Mouse (Mus musculus): ENCODE measurements around the gene Irf9. TPM values are rescaled to one million over a fixed set of nuclear protein-coding genes. Genes with fewer than 3 reads are reported as not detected.

The Irf9 gene
- polyA plus RNA-seq, 1 experiment from 2014 or later, result 17.2 TPM

DNA sequence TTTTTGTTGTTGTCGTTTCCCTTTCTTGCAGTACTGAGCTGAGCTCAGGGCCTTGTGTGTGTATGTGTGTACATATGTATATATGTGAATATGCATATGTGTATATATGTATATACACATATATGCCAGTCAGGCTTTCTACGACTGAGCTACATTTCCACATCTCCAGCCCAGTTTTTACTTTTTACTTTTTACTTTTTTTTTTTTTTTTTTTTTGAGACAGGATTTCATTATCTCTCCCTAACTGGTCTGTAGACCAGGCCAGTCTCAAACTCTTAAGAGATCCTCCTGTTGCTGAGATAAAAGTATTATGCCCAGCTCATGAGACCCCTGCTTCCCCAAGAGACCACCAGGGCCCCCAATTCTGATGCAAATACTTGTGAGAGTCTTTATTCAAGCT, 13.5 kb downstream of the Irf9 start:
- H3K27me3 ChIP-seq (ENCODE audit: control insufficient read depth, insufficient read depth, low read depth, low read length), result no peaks in the 10 kb centered on the region
- no peak overlapping the region for H3K4me2 ChIP-seq (ENCODE audit: low read depth, low read length)
- WGBS (ENCODE audit: insufficient replicate concordance), result 50% methylated on average over 2 of the region's 2 CpGs
- H3K9me3 ChIP-seq (replicated peaks; ENCODE audit: control insufficient read depth, low read length), result no peaks in the 10 kb centered on the region
- H3K4me1 ChIP-seq (ENCODE audit: control insufficient read depth, low read depth, low read length), result peaks cover 34% of the 10 kb centered on the region
- no peak overlapping the region for H3K9ac ChIP-seq (ENCODE audit: low read depth, low read length)
- peak overlapping the region; percentile 60 for H3K27ac ChIP-seq (ENCODE audit: low read length)
- no peaks in the 10 kb centered on the region for H3K36me3 ChIP-seq (ENCODE audit: control insufficient read depth, insufficient read depth)
- H3K4me3 ChIP-seq (ENCODE audit: low read depth, low read length), result no peak overlapping the region
- ATAC-seq (ENCODE audit: low read depth), result no peak

DNA sequence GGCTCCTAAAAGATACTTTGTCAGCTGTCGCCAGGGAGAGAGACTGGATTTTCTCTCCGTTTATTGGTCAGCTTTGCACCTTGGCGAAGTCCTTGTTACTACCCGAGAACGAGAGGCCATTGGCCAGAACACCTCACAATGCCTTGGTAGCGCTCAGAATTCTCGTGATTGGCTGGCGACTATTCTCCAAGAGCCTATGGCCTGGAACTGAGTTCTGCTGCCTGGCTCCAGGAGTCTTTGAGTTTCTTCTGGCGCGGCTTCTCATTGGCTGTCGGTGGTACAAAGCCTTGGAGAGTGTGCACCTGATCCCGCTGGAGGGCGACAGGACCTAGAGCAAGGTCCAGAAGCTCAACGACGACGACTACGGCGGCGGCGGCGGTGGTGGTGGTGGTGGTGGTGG, 14.5 kb downstream of the Irf9 start, which contains the start of gene Rec8:
Rec8 (plus strand) TSS at position 216 of the 400 bp plus-strand sequence.
- WGBS (ENCODE audit: insufficient replicate concordance), result 25% methylated on average over 21 of the region's 21 CpGs
- Histone ChIP-seq H3K27ac (ENCODE audit: low read length) (peak within 1 kb of the TSS; percentile 60), H3K9ac (ENCODE audit: low read depth, low read length) (peak within 1 kb of the TSS; percentile 41; the same call in 1 of the 2 replicates), H3K4me1 (ENCODE audit: control insufficient read depth, low read depth, low read length) (peaks cover 34% of the 10 kb centered on the region), H3K4me3 (ENCODE audit: low read depth, low read length) (peak within 1 kb of the TSS; percentile 41), H3K27me3 (ENCODE audit: control insufficient read depth, insufficient read depth, low read depth, low read length) (no peaks in the 10 kb centered on the region), H3K4me2 (ENCODE audit: low read depth, low read length) (peak within 1 kb of the TSS; percentile 62), H3K36me3 (ENCODE audit: control insufficient read depth, insufficient read depth) (no peaks in the 10 kb centered on the region), H3K9me3 (replicated peaks; ENCODE audit: control insufficient read depth, low read length) (no peaks in the 10 kb centered on the region)
- ATAC-seq (ENCODE audit: low read depth), result peak; percentile 61

DNA sequence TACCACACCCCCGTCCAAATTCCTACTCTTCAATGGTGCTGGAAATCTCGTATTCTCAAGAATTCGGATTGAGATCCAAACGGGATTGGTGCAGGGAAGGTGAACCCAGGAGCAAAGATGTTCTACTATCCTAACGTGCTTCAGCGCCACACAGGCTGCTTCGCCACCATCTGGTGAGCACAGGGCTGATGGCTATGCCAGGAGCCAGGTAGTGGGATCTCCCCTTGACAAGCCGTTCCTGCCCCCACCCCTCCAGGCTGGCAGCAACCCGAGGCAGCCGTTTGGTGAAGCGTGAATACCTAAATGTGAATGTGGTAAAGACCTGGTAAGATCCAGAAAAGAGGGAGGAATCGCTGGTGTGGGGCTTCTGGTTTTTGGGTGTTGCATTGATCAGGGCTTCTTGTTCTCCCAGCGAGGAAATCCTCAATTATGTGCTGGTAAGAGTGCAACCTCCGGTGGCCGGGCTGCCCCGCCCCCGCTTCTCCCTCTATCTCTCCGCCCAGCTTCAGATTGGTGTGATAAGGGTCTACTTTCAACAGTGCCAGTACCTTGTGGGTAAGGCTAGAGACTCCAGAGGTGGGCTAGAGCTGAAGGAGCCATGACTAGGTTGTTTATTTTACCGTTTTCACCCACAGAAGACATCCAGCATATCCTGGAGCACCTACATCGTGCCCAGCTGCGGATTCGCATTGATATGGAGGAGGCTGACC, 15.3 kb downstream of the Irf9 start:
- no peaks in the 10 kb centered on the region for H3K36me3 ChIP-seq (ENCODE audit: control insufficient read depth, insufficient read depth)
- H3K9me3 ChIP-seq (replicated peaks; ENCODE audit: control insufficient read depth, low read length), result no peaks in the 10 kb centered on the region
- H3K4me3 ChIP-seq (ENCODE audit: low read depth, low read length), result peak overlapping the region; percentile 41
- peaks cover 34% of the 10 kb centered on the region for H3K4me1 ChIP-seq (ENCODE audit: control insufficient read depth, low read depth, low read length)
- peak overlapping the region; percentile 62 for H3K4me2 ChIP-seq (ENCODE audit: low read depth, low read length)
- 15% methylated on average over 22 of the region's 22 CpGs for WGBS (ENCODE audit: insufficient replicate concordance)
- ATAC-seq (ENCODE audit: low read depth), result peak; percentile 64
- H3K27ac ChIP-seq (ENCODE audit: low read length), result peak overlapping the region; percentile 8; the same call in 1 of the 2 replicates
- peak overlapping the region; percentile 41; the same call in 1 of the 2 replicates for H3K9ac ChIP-seq (ENCODE audit: low read depth, low read length)
- no peaks in the 10 kb centered on the region for H3K27me3 ChIP-seq (ENCODE audit: control insufficient read depth, insufficient read depth, low read depth, low read length)

DNA sequence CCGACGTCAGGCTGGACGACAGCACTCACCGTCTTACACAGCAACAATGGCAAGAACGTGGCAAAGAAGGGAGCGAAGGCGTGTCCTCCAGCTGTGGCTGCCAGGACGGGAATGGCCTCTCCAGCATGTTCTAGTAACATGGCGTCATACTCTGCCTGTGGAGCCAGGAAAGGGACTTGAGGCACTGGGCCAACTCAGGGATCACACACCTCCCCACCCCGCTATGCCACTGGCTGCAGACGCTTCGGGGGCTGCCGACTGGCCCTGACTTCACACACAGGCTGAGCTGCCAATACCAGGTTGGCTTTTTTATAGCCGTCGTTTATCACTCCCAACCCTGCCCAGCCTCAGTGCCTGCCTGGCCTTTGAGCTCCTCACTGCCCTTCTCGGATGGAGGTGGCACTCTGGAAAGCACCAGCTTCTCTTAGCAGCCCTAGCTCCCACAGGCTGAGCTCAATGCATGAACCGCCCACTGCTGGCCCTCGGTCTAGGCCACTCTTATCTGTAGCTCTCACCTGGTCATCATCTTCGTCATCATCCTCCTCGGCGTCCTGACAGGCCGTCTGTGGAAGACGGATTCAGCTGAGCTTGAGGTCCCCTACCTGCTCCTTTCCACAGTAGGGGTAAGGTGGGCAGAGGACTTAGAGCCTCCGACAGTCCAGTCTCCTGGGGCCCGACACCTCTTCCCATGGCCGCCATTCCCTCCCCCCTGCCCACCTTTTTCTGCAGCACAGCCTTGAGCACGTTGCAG, 24.9 kb downstream of the Irf9 start:
- Histone ChIP-seq H3K4me2 (ENCODE audit: low read depth, low read length) (no peak overlapping the region), H3K27me3 (ENCODE audit: control insufficient read depth, insufficient read depth, low read depth, low read length) (no peaks in the 10 kb centered on the region), H3K36me3 (ENCODE audit: control insufficient read depth, insufficient read depth) (peaks cover 11% of the 10 kb centered on the region), H3K4me3 (ENCODE audit: low read depth, low read length) (no peak overlapping the region), H3K4me1 (ENCODE audit: control insufficient read depth, low read depth, low read length) (peaks cover 10% of the 10 kb centered on the region), H3K9ac (ENCODE audit: low read depth, low read length) (no peak overlapping the region), H3K9me3 (replicated peaks; ENCODE audit: control insufficient read depth, low read length) (no peaks in the 10 kb centered on the region), H3K27ac (ENCODE audit: low read length) (no peak overlapping the region)
- peak; percentile 54 for ATAC-seq (ENCODE audit: low read depth)
- 78% methylated on average over 27 of the region's 27 CpGs for WGBS (ENCODE audit: insufficient replicate concordance)

DNA sequence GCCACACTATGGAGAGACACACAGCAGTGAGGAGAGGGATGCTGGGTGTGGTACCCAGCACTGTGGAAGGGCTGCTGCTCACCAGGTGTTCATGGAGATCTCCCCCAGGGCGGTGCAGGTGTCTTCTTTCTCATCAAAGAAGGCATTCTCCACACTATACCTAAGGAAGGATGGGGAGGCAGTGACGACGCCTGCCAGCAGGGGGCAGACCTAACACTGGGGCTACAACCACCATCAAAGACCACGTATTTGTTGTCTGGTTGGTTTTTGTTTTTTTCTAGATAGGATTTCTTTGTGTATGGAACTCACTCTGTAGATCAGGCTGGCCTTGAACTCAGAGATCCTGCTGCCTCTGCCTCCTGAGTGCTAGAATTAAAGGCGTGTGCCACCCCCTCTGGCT, 25.9 kb downstream of the Irf9 start:
- no peak overlapping the region for H3K27ac ChIP-seq (ENCODE audit: low read length)
- no peaks in the 10 kb centered on the region for H3K27me3 ChIP-seq (ENCODE audit: control insufficient read depth, insufficient read depth, low read depth, low read length)
- H3K36me3 ChIP-seq (ENCODE audit: control insufficient read depth, insufficient read depth), result peaks cover 11% of the 10 kb centered on the region
- no peak overlapping the region for H3K9ac ChIP-seq (ENCODE audit: low read depth, low read length)
- H3K4me2 ChIP-seq (ENCODE audit: low read depth, low read length), result no peak overlapping the region
- no peak for ATAC-seq (ENCODE audit: low read depth)
- H3K9me3 ChIP-seq (replicated peaks; ENCODE audit: control insufficient read depth, low read length), result no peaks in the 10 kb centered on the region
- 32% methylated on average over 5 of the region's 5 CpGs for WGBS (ENCODE audit: insufficient replicate concordance)
- H3K4me1 ChIP-seq (ENCODE audit: control insufficient read depth, low read depth, low read length), result peaks cover 10% of the 10 kb centered on the region
- H3K4me3 ChIP-seq (ENCODE audit: low read depth, low read length), result no peak overlapping the region

DNA sequence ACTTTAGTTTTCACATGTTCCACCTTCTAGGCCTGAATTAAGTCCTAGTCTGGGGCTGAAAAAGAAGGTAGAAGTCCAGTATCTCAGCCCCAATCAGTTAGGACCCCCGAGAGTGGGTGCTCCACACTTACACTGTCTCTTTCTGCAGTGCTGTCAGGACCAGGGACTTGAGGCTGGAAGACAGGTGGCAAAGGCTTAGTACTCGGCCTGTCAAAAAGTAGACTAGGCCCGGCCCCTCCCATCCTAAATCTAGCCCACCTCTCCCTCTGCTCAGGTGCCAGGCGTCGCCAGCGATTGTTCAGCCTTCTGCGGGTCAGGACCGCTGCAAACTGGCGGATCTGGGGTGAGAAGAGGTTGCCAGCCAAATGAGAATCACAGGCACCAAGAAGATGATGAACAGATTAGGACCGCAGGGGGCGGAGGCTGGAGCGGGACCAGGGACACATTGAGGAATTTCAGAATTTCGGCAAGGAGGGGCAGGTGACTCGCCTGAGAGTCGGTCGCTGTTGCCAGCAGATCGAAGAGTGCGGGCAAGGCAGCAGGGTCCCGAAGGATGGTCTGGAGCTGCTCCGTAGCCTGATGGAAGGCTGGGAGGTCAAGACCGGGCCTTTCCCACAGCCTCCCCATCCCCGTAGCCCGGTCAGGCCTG, 31.6 kb downstream of the Irf9 start:
- H3K27ac ChIP-seq (ENCODE audit: low read length), result no peak overlapping the region
- peak; percentile 24 for ATAC-seq (ENCODE audit: low read depth)
- no peaks in the 10 kb centered on the region for H3K9me3 ChIP-seq (replicated peaks; ENCODE audit: control insufficient read depth, low read length)
- H3K9ac ChIP-seq (ENCODE audit: low read depth, low read length), result peak overlapping the region; percentile 60
- WGBS (ENCODE audit: insufficient replicate concordance), result 3% methylated on average over 23 of the region's 23 CpGs
- peak overlapping the region; percentile 65 for H3K4me3 ChIP-seq (ENCODE audit: low read depth, low read length)
- peaks cover 12% of the 10 kb centered on the region for H3K4me1 ChIP-seq (ENCODE audit: control insufficient read depth, low read depth, low read length)
- H3K27me3 ChIP-seq (ENCODE audit: control insufficient read depth, insufficient read depth, low read depth, low read length), result no peaks in the 10 kb centered on the region
- H3K36me3 ChIP-seq (ENCODE audit: control insufficient read depth, insufficient read depth), result peaks cover 24% of the 10 kb centered on the region
- peak overlapping the region; percentile 93 for H3K4me2 ChIP-seq (ENCODE audit: low read depth, low read length)

DNA sequence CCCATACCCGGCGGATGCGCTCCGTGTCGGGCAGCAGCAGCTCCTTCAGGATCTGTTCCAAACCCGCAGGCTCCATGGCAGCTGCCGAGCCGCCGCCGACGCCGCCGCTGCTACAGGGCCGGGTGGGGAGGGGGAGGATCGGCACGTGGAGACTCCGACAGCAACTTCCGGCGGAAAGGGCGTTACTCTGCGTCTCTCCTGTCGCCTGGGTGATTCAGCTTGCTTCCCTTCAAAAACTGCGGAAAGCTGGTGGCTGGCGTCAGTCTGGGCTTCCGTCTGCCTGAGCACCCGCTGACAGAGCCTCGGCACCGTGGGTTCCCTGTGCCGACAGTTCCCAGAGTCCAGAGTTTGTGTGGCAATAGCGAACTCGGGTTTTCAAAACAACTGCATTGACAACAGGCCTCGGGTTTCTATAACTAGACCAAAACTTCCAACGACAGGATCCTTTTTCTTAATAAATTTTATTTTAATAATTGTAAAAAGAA, 32.2 kb downstream of the Irf9 start, which contains the start of gene Ipo4:
Ipo4 (minus strand) TSS at position 435 of the 485 bp plus-strand sequence.
- H3K4me2 ChIP-seq (ENCODE audit: low read depth, low read length), result peak within 1 kb of the TSS; percentile 93
- H3K27me3 ChIP-seq (ENCODE audit: control insufficient read depth, insufficient read depth, low read depth, low read length), result no peaks in the 10 kb centered on the region
- peak; percentile 82 for ATAC-seq (ENCODE audit: low read depth)
- H3K9ac ChIP-seq (ENCODE audit: low read depth, low read length), result peak within 1 kb of the TSS; percentile 60
- peak within 1 kb of the TSS; percentile 65 for H3K4me3 ChIP-seq (ENCODE audit: low read depth, low read length)
- peak within 1 kb of the TSS; percentile 49; the same call in 1 of the 2 replicates for H3K27ac ChIP-seq (ENCODE audit: low read length)
- peaks cover 12% of the 10 kb centered on the region for H3K4me1 ChIP-seq (ENCODE audit: control insufficient read depth, low read depth, low read length)
- no peaks in the 10 kb centered on the region for H3K9me3 ChIP-seq (replicated peaks; ENCODE audit: control insufficient read depth, low read length)
- WGBS (ENCODE audit: insufficient replicate concordance), result 1% methylated on average over 33 of the region's 33 CpGs
- peaks cover 27% of the 10 kb centered on the region for H3K36me3 ChIP-seq (ENCODE audit: control insufficient read depth, insufficient read depth)

DNA sequence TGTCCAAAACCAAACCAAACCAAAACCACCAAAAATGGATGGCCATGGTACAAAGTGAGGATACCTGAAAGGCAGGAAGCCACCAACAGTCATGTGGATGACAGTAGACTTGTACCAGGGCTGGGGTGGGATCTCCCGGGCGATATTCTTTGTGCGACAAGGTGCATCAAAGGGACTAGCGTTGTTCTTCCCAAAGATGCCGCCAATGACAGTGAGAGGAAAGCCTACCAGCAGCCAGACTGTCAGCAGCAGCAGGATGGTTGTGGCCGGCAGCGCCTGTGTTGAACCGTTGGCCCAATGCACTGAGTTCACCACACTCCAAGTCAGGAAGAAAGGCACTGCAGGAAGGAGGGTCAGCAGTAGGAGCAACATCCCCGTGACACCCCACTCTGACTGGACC, 34.4 kb downstream of the Irf9 start, which contains the start of gene Gm49378:
Gm49378 (minus strand) TSS at position 101 of the 400 bp plus-strand sequence.
- no peak within 1 kb of the TSS for H3K4me2 ChIP-seq (ENCODE audit: low read depth, low read length)
- H3K27ac ChIP-seq (ENCODE audit: low read length), result no peak within 1 kb of the TSS
- H3K9ac ChIP-seq (ENCODE audit: low read depth, low read length), result no peak within 1 kb of the TSS
- WGBS (ENCODE audit: insufficient replicate concordance), result 87% methylated on average over 9 of the region's 9 CpGs
- H3K4me3 ChIP-seq (ENCODE audit: low read depth, low read length), result no peak within 1 kb of the TSS
- peaks cover 32% of the 10 kb centered on the region for H3K36me3 ChIP-seq (ENCODE audit: control insufficient read depth, insufficient read depth)
- H3K4me1 ChIP-seq (ENCODE audit: control insufficient read depth, low read depth, low read length), result peaks cover 25% of the 10 kb centered on the region
- no peaks in the 10 kb centered on the region for H3K9me3 ChIP-seq (replicated peaks; ENCODE audit: control insufficient read depth, low read length)
- no peaks in the 10 kb centered on the region for H3K27me3 ChIP-seq (ENCODE audit: control insufficient read depth, insufficient read depth, low read depth, low read length)
- no peak for ATAC-seq (ENCODE audit: low read depth)
